ENCODE assay signal across 9 mouse cellular contexts in the genomic region with DNA sequence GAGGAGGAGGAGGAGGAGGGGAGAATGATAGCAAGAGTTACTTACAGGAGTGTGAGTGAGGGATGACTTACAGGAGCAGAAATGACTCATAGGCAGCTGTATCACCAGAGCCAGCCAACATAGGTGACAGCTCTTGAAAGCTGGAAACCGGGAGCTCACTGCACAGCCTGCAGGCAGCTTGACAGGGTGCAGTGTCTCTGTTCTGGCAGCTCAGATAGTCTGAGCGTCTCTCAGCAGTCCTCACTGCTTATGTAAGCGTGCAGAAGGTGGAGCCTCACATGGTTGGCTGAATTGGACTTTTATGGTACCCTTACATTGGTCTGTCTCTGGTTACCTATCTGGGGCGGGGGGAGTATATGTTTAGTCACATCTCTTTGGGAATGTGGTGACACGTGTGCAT. TPM values are rescaled to one million over a fixed set of nuclear protein-coding genes. Genes with fewer than 3 reads are reported as not detected.
A peak's percentile ranks its signal among the peaks of the same experiment; 100 is the strongest.
DNase-seq lines count a peak whose midpoint lies in the region; ATAC-seq and TF ChIP-seq lines count a peak whose summit lies in the region.
"Had no signal": no experiment of that assay in that cellular context is flagged by ENCODE, and none has a peak within 500 bp of the region (broad histone marks: within the 10 kb centered on the region; RNA-seq: fewer than 3 reads in every experiment).

No protein-coding gene starts in this region.

- no peak for TF ChIP-seq CTCF in cortical plate, adult 2 months (IDR thresholded peaks at IDR 0.05; ENCODE audit: extremely low read depth, insufficient read depth, low read length)

- H3K27ac ChIP-seq in embryonic facial prominence, embryonic 11.5 days (replicated peaks; ENCODE audit: low read depth, low read length), result no peak overlapping the region
- no peak overlapping the region for H3K27ac ChIP-seq in embryonic facial prominence, embryonic 10.5 days (replicated peaks)
- no peak overlapping the region for H3K27ac ChIP-seq in cortical plate, adult 2 months (ENCODE audit: insufficient read depth, low read length)
- H3K27ac ChIP-seq: neural tube, embryonic 13.5 days had no signal

- no peak overlapping the region for H3K9ac ChIP-seq in embryonic facial prominence, embryonic 11.5 days (replicated peaks; ENCODE audit: low read length)
- H3K9ac ChIP-seq: neural tube, embryonic 13.5 days had no signal

- no peak overlapping the region for H3K4me2 ChIP-seq in embryonic facial prominence, embryonic 11.5 days (ENCODE audit: low read depth, low read length)
- H3K4me2 ChIP-seq: neural tube, embryonic 13.5 days had no signal

- intact Hi-C loops in left cerebral cortex, postnatal 14 days (cut with DNase I), result no loop called here

- peak; percentile 63; the same call in 1 of the 2 replicates for TF ChIP-seq POLR2A in cortical plate, adult 2 months (IDR thresholded peaks at IDR 0.05; ENCODE audit: extremely low read depth, insufficient read depth, low read length)

- no peaks in the 10 kb centered on the region for H3K4me1 ChIP-seq in embryonic facial prominence, embryonic 11.5 days (ENCODE audit: control insufficient read depth, insufficient read depth, low read length)
- peaks cover 12% of the 10 kb centered on the region for H3K4me1 ChIP-seq in embryonic facial prominence, embryonic 10.5 days
- no peaks in the 10 kb centered on the region for H3K4me1 ChIP-seq in cortical plate, adult 2 months (ENCODE audit: control insufficient read depth, insufficient read depth, low read length)
- H3K4me1 ChIP-seq: neural tube, embryonic 13.5 days had no signal

- no peak overlapping the region for H3K4me3 ChIP-seq in embryonic facial prominence, embryonic 11.5 days (ENCODE audit: low read depth, low read length)
- no peak overlapping the region for H3K4me3 ChIP-seq in embryonic facial prominence, embryonic 10.5 days
- H3K4me3 ChIP-seq in cortical plate, adult 2 months (ENCODE audit: insufficient read depth, low read length), result no peak overlapping the region
- H3K4me3 ChIP-seq: neural tube, embryonic 13.5 days had no signal

- peak; percentile 9 for DNase-seq in embryonic facial prominence, embryonic 11.5 days (ENCODE audit: low spot score)
- DNase-seq in embryonic facial prominence, embryonic 10.5 days (ENCODE audit: low spot score), result no peak
- peak; percentile 81 for DNase-seq in 3T3-L1 (ENCODE audit: low read depth, low spot score)
- DNase-seq in left cerebral cortex, postnatal 14 days (ENCODE audit: low spot score in 2 of 2), result peak; percentile 25 to 29
- no peak for DNase-seq in thymus, postnatal 0 days (ENCODE audit: low spot score)
- no peak for DNase-seq in cerebellum, postnatal 10 days

- no peak for ATAC-seq in embryonic facial prominence, embryonic 11.5 days (replicated peaks; ENCODE audit: insufficient number of reproducible peaks, low FRiP score, low TSS enrichment, low read depth)
- ATAC-seq in erythroid progenitor cell, adult 5-6 weeks (replicated peaks; ENCODE audit: low FRiP score, poor library complexity, severe bottlenecking), result no peak

- H3K9me3 ChIP-seq in embryonic facial prominence, embryonic 11.5 days (replicated peaks; ENCODE audit: control insufficient read depth, low read length), result no peaks in the 10 kb centered on the region
- H3K9me3 ChIP-seq in embryonic facial prominence, embryonic 10.5 days, result no peaks in the 10 kb centered on the region
- H3K9me3 ChIP-seq: neural tube, embryonic 13.5 days had no signal

- H3K36me3 ChIP-seq in embryonic facial prominence, embryonic 11.5 days (replicated peaks; ENCODE audit: control insufficient read depth, insufficient read depth, low read depth, low read length), result no peaks in the 10 kb centered on the region
- H3K36me3 ChIP-seq in embryonic facial prominence, embryonic 10.5 days (replicated peaks), result peaks cover 22% of the 10 kb centered on the region

- H3K27me3 ChIP-seq in embryonic facial prominence, embryonic 11.5 days (ENCODE audit: control insufficient read depth, insufficient read depth, low read length), result no peaks in the 10 kb centered on the region
- H3K27me3 ChIP-seq in embryonic facial prominence, embryonic 10.5 days (replicated peaks; ENCODE audit: low read depth, poor library complexity, severe bottlenecking), result no peaks in the 10 kb centered on the region
- H3K27me3 ChIP-seq: neural tube, embryonic 13.5 days had no signal

- 47% methylated on average over 5 of the region's 5 CpGs for WGBS in embryonic facial prominence, embryonic 11.5 days
- WGBS in embryonic facial prominence, embryonic 10.5 days, result 49% methylated on average over 5 of the region's 5 CpGs

RNA-seq across cellular contexts. Expression of a gene that starts 6.8 kb away (rescaled TPM):
- 10.0 and 10.9 TPM in 2 replicates for polyA plus RNA-seq in embryonic facial prominence, embryonic 11.5 days (2014; fragmentation: Nextera tagmentation; extraction: Ambion mirVana)
- 21.5 and 21.8 TPM in 2 replicates for polyA plus RNA-seq in embryonic facial prominence, embryonic 10.5 days (2016; fragmentation: Nextera tagmentation; extraction: Ambion mirVana)
- 22.0 and 23.2 TPM in 2 replicates for polyA plus RNA-seq in cortical plate, adult 2 months (2012; rRNA removed)
- total RNA-seq in left cerebral cortex, postnatal 14 days (2021), result 10 to 100 TPM; 44.6 to 47.6 TPM
- polyA plus RNA-seq in thymus, postnatal 0 days (2015; fragmentation: Nextera tagmentation; extraction: Ambion mirVana), result 9.3 and 12.4 TPM in 2 replicates
- 6.1 and 6.3 TPM in 2 replicates for total RNA-seq in erythroid progenitor cell, adult 5-6 weeks (2015; ENCODE audit: low replicate concordance)
- 4.1 and 8.7 TPM in 2 replicates for total RNA-seq in erythroid progenitor cell, adult 5-6 weeks (2017; ENCODE audit: low replicate concordance)

Comparison
In these comparisons a context has a peak if more than half of its experiments do, and no peak if none do; other contexts are left out.
1. DNase-seq: peak in embryonic facial prominence, embryonic 11.5 days (single experiment), 3T3-L1 (single experiment) and left cerebral cortex, postnatal 14 days (2 of 2); none in embryonic facial prominence, embryonic 10.5 days (single experiment), thymus, postnatal 0 days (single experiment) and cerebellum, postnatal 10 days (0 of 2).